Comparison of ENCODE assay signal across 8 mouse cellular contexts in genomic region chr7:25077414-25077755, GRCm38 (mm10). TPM values are rescaled to one million over a fixed set of nuclear protein-coding genes. Genes with fewer than 3 reads are reported as not detected.
DNase-seq lines count a peak whose midpoint lies in the region; ATAC-seq and TF ChIP-seq lines count a peak whose summit lies in the region.

No protein-coding gene starts in this region.

- H3K4me3 ChIP-seq in megakaryocyte, embryonic 14.5 days (replicated peaks) = peak overlapping the region; percentile 97
- peak overlapping the region; percentile 97 for H3K4me3 ChIP-seq in embryonic fibroblast, embryonic 13.5 days (ENCODE audit: insufficient read depth, low read length)
- peak overlapping the region; percentile 97 for H3K4me3 ChIP-seq in limb, embryonic 10.5 days
- H3K4me3 ChIP-seq in olfactory bulb, adult 2 months (ENCODE audit: insufficient read depth, low read depth, low read length) = peak overlapping the region; percentile 88

- TF ChIP-seq POLR2A in embryonic fibroblast, embryonic 13.5 days (IDR thresholded peaks at IDR 0.05; ENCODE audit: low read depth, low read length) = no peak
- no peak for TF ChIP-seq POLR2A in olfactory bulb, adult 2 months (IDR thresholded peaks at IDR 0.05; ENCODE audit: insufficient read depth, low read depth, low read length)

- no peak for ATAC-seq in megakaryocyte, adult 5-6 weeks (ENCODE audit: poor library complexity, severe bottlenecking)

- H3K4me1 ChIP-seq in megakaryocyte, embryonic 14.5 days = peaks cover 88% of the 10 kb centered on the region
- H3K4me1 ChIP-seq in embryonic fibroblast, embryonic 13.5 days (ENCODE audit: control insufficient read depth, insufficient read depth, low read length) = peaks cover 8% of the 10 kb centered on the region; the same call in 1 of the 2 replicates
- H3K4me1 ChIP-seq in limb, embryonic 10.5 days = peaks cover 50% of the 10 kb centered on the region
- peaks cover 32% of the 10 kb centered on the region for H3K4me1 ChIP-seq in olfactory bulb, adult 2 months (ENCODE audit: control insufficient read depth, insufficient read depth, low read length)

- peaks cover 37% of the 10 kb centered on the region for H3K36me3 ChIP-seq in megakaryocyte, embryonic 14.5 days (replicated peaks; ENCODE audit: low read length)
- H3K36me3 ChIP-seq in limb, embryonic 10.5 days = peaks cover 36% of the 10 kb centered on the region

- under 1% methylated on average over 33 of the region's 33 CpGs for WGBS in limb, embryonic 10.5 days
- WGBS in olfactory bulb, adult 2 months = 1% methylated on average over 33 of the region's 33 CpGs

- no peak for TF ChIP-seq CTCF in embryonic fibroblast, embryonic 13.5 days (IDR thresholded peaks at IDR 0.05; ENCODE audit: borderline replicate concordance, insufficient read depth, low read length)
- no peak for TF ChIP-seq CTCF in olfactory bulb, adult 2 months (IDR thresholded peaks at IDR 0.05; ENCODE audit: insufficient read depth, low read depth, low read length)

- no peak overlapping the region for H3K27ac ChIP-seq in embryonic fibroblast, embryonic 13.5 days (ENCODE audit: insufficient read depth, low read length)
- H3K27ac ChIP-seq in limb, embryonic 10.5 days = peak overlapping the region; percentile 98
- peak overlapping the region; percentile 56; the same call in 1 of the 2 replicates for H3K27ac ChIP-seq in olfactory bulb, adult 2 months (ENCODE audit: insufficient read depth, low read depth, low read length)

- H3K27me3 ChIP-seq in megakaryocyte, embryonic 14.5 days (replicated peaks) = peaks cover 3% of the 10 kb centered on the region
- H3K27me3 ChIP-seq in limb, embryonic 10.5 days (ENCODE audit: low read depth, poor library complexity, severe bottlenecking) = no peaks in the 10 kb centered on the region

- DNase-seq in limb, embryonic 10.5 days (ENCODE audit: low spot score) = no peak
- DNase-seq in adrenal gland, adult 18-20 months (ENCODE audit: low spot score in 2 of 2) = no peak
- DNase-seq in cerebellum, adult 9-11 months = no peak
- DNase-seq in right cerebral cortex, adult 2 months (ENCODE audit: low spot score in 2 of 2) = no peak

- no peaks in the 10 kb centered on the region for H3K9me3 ChIP-seq in megakaryocyte, embryonic 14.5 days
- no peaks in the 10 kb centered on the region for H3K9me3 ChIP-seq in limb, embryonic 10.5 days (replicated peaks)

RNA-seq across cellular contexts. Expression of gene Zfp574, which starts 5.0 kb away (rescaled TPM):
- 21.6 and 42.6 TPM in 2 replicates for polyA plus RNA-seq in megakaryocyte, embryonic 14.5 days (2012; ENCODE audit: insufficient read depth, low replicate concordance)
- total RNA-seq in megakaryocyte, adult 5-6 weeks (2015) = 6.7 and 6.8 TPM in 2 replicates
- 6.8 and 7.2 TPM in 2 replicates for total RNA-seq in megakaryocyte, adult 5-6 weeks (2017)
- polyA plus RNA-seq in embryonic fibroblast, embryonic 13.5 days (2011; ENCODE audit: insufficient read length, low read depth, missing spikeins) = 10.3 and 11.0 TPM in 2 replicates
- 44.1 and 48.3 TPM in 2 replicates for polyA plus RNA-seq in limb, embryonic 10.5 days (2016; fragmentation: Nextera tagmentation; extraction: Ambion mirVana)
- polyA plus RNA-seq in olfactory bulb, adult 2 months (2012; ENCODE audit: insufficient read depth, insufficient read length, low replicate concordance, missing spikeins) = not detected in 2 replicates
- 10 to 100 TPM; 18.6 to 19.6 TPM for total RNA-seq in adrenal gland, adult 18-20 months (2021)

RNA-seq across cellular contexts. Expression of gene Grik5, which starts 5.2 kb away (rescaled TPM):
- polyA plus RNA-seq in megakaryocyte, embryonic 14.5 days (2012; ENCODE audit: insufficient read depth, low replicate concordance) = 6.5 and 20.1 TPM in 2 replicates
- 1.1 and 1.6 TPM in 2 replicates for total RNA-seq in megakaryocyte, adult 5-6 weeks (2015)
- 2.0 and 2.6 TPM in 2 replicates for total RNA-seq in megakaryocyte, adult 5-6 weeks (2017)
- polyA plus RNA-seq in embryonic fibroblast, embryonic 13.5 days (2011; ENCODE audit: insufficient read length, low read depth, missing spikeins) = 31.6 and 45.3 TPM in 2 replicates
- polyA plus RNA-seq in limb, embryonic 10.5 days (2016; fragmentation: Nextera tagmentation; extraction: Ambion mirVana) = 5.4 and 8.7 TPM in 2 replicates
- polyA plus RNA-seq in olfactory bulb, adult 2 months (2012; ENCODE audit: insufficient read depth, insufficient read length, low replicate concordance, missing spikeins) = not detected in 2 replicates
- total RNA-seq in adrenal gland, adult 18-20 months (2021) = 10 to 100 TPM; 15.3 to 17.2 TPM

Comparison
In these comparisons a context has a peak if more than half of its experiments do, and no peak if none do; other contexts are left out.
1. RNA of gene Zfp574, which starts 5.0 kb away (polyA plus RNA-seq): 44.1 to 48.3 TPM in limb, embryonic 10.5 days, 21.6 to 42.6 TPM in megakaryocyte, embryonic 14.5 days and 10.3 to 11.0 TPM in embryonic fibroblast, embryonic 13.5 days; not detected in olfactory bulb, adult 2 months; every median in the first group is over 10 times any median in the second.
2. Peak in every context shown above with its lines, with median percentiles within 50 percentile points of each other: H3K4me3 ChIP-seq.